Mouse (Mus musculus) heart, embryonic 14.5 days (tissue): ENCODE measurements around the gene Rbm25. TPM values are rescaled to one million over a fixed set of nuclear protein-coding genes. Genes with fewer than 3 reads are reported as not detected.

ENCODE experiments used
- ATAC-seq: fragments of 200-750 bp; cut with Nextera tagmentation; 2 replicates; pipeline ENCODE4 v1.8.0; 2017; ENCODE audit warnings: low read depth, moderate TSS enrichment; ENCODE audit not compliant: insufficient number of reproducible peaks, insufficient read depth, low FRiP score
- H3K27ac ChIP-seq, 2 experiments: fragments of 200-500 bp in 1 of 2; fragments of 300-500 bp in 1 of 2; sonication (generic) in 1 of 2; replicated peaks in 1 of 2; 2 replicates each; pipeline ENCODE4 v1.5.1; 2012 to 2014; ENCODE audit warnings: low read depth in 2 of 2, low read length in 2 of 2, control low read depth in 1 of 2, mild to moderate bottlenecking in 1 of 2, mixed read lengths in 1 of 2; ENCODE audit not compliant: control insufficient read depth in 1 of 2, insufficient read depth in 1 of 2
- H3K27me3 ChIP-seq: fragments of 300-500 bp; sonication (generic); 2 replicates; pipeline ENCODE4 v1.6.1; 2014; ENCODE audit warnings: mild to moderate bottlenecking, low read length, control low read depth; ENCODE audit not compliant: control insufficient read depth, insufficient read depth
- H3K36me3 ChIP-seq: fragments of 300-500 bp; sonication (generic); 2 replicates; pipeline ENCODE4 v1.6.1; 2014; ENCODE audit warnings: mild to moderate bottlenecking, control low read depth, low read length, mixed read lengths; ENCODE audit not compliant: control insufficient read depth, insufficient read depth
- H3K4me1 ChIP-seq, 2 experiments: fragments of 200-500 bp in 1 of 2; fragments of 300-500 bp in 1 of 2; sonication (generic) in 1 of 2; 2 replicates each; pipeline ENCODE4 v1.6.1; 2012 to 2014; ENCODE audit warnings: low read length in 2 of 2, control low read depth in 1 of 2, mixed read lengths in 1 of 2; ENCODE audit not compliant: control insufficient read depth in 2 of 2, insufficient read depth in 2 of 2
- H3K4me2 ChIP-seq: fragments of 300-500 bp; sonication (generic); 2 replicates; pipeline ENCODE4 v1.6.1; 2014; ENCODE audit warnings: mild to moderate bottlenecking, low read length
- H3K4me3 ChIP-seq, 2 experiments: fragments of 200-500 bp in 1 of 2; fragments of 300-500 bp in 1 of 2; sonication (generic) in 1 of 2; 2 replicates each; pipeline ENCODE4 v1.5.1; 2012 to 2014; ENCODE audit warnings: low read length in 2 of 2, mild to moderate bottlenecking in 2 of 2, control low read depth in 1 of 2, low read depth in 1 of 2, moderate library complexity in 1 of 2; ENCODE audit not compliant: control insufficient read depth in 1 of 2, insufficient read depth in 1 of 2
- H3K9ac ChIP-seq: fragments of 300-500 bp; sonication (generic); 2 replicates; pipeline ENCODE4 v1.6.1; 2014; ENCODE audit warnings: mild to moderate bottlenecking, low read length
- H3K9me3 ChIP-seq: fragments of 300-500 bp; sonication (generic); 2 replicates; pipeline ENCODE4 v1.6.1; 2016; ENCODE audit warnings: low read length, control low read depth; ENCODE audit not compliant: control insufficient read depth
- WGBS: fragments of 180-500 bp; shearing (Covaris S2); extraction: QIAGEN DNeasy Blood & Tissue Kit; methylation state at CpG from one replicate; pipeline ENCODE4 v1.1.7; 2014; 5-methylcytosine and 5-hydroxymethylcytosine counted together
- polyA plus RNA-seq: library from polyadenylated mRNA; unstranded; fragments of >200 nt; fragmentation: Nextera tagmentation; extraction: Ambion mirVana; gene quantifications from 2 replicates; pipeline ENCODE4 v1.2.1, GENCODE M21; 2014

The Rbm25 gene
- polyA plus RNA-seq, 1 experiment from 2014 or later = 140 TPM

GRCm38 (mm10) chr12:83624321-83624720 lies 6.7 kb upstream of the Rbm25 start:
- no peak for ATAC-seq
- no peaks in the 10 kb centered on the region for H3K4me1 ChIP-seq
- 68% methylated on average over 1 of the region's 1 CpGs for WGBS
- H3K36me3 ChIP-seq = no peaks in the 10 kb centered on the region
- H3K4me3 ChIP-seq = no peak overlapping the region
- H3K9ac ChIP-seq = no peak overlapping the region
- no peak overlapping the region for H3K27ac ChIP-seq
- no peaks in the 10 kb centered on the region for H3K27me3 ChIP-seq
- H3K9me3 ChIP-seq = no peaks in the 10 kb centered on the region
- H3K4me2 ChIP-seq = no peak overlapping the region

DNA sequence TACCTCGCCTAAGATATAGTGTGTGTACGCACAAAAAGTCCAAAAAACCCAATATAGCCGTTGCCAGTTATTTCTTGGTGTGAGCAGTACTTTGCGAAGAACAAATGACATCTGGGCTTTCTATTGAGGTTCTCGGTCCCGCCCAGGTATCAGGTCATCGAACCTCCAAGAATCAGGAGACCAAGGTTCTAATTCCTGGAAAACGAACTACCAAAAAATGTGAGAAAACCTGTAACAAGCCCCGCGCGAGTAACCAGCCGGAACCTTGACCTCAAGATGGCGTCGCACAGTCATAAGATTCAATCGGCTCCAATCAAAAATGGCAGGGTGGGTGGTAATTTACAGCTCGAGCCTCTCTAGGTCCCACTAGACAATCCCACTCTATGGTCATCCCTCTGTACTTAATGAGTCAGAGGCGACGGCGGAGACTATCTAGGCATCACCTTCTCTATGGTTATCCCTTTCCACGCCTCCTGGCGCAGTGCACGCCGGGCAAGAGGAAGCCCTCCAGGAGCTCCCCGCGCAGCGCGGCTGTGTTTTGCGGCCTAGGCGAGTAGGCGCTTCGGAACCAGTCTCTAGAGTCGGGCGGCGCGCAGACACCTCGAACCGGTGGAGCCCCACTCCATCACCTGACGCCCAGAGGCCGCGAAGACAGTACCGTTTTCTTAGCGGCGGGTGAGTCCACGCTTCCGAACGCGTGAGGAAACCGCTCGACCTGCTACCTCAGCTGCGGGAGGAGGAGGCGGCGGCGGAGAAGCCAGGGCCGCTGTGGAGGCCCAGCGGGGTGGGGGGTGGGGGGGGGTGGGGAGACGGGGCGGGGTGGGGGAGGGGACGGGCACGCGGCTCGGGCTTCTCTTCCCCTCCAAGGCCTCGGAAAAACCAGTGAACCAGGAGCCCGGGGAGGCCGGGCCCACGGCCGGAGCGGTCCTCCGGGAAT lies 975 bp downstream of the Rbm25 start:
- under 1% methylated on average over 60 of the region's 68 CpGs for WGBS
- no peaks in the 10 kb centered on the region for H3K27me3 ChIP-seq
- H3K36me3 ChIP-seq = peaks cover 20% of the 10 kb centered on the region
- H3K27ac ChIP-seq = peak overlapping the region; percentile 95 to 97
- H3K9ac ChIP-seq = peak overlapping the region; percentile 99
- ATAC-seq = peak; percentile 100
- peak overlapping the region; percentile 83 for H3K4me2 ChIP-seq
- H3K9me3 ChIP-seq = no peaks in the 10 kb centered on the region
- peaks cover 0 to 11% of the 10 kb centered on the region in 2 experiments; a peak in 2 of 4 replicates for H3K4me1 ChIP-seq
- H3K4me3 ChIP-seq = peak overlapping the region; percentile 80 to 95

GRCm38 (mm10) chr12:83632680-83633025 lies 1.6 kb downstream of the Rbm25 start:
- Histone ChIP-seq H3K4me1 (peaks cover 0 to 11% of the 10 kb centered on the region in 2 experiments; a peak in 2 of 4 replicates), H3K36me3 (peaks cover 26% of the 10 kb centered on the region), H3K27me3 (no peaks in the 10 kb centered on the region), H3K4me2 (peak overlapping the region; percentile 83), H3K4me3 (peak overlapping the region; percentile 80 to 95), H3K9me3 (no peaks in the 10 kb centered on the region), H3K9ac (peak overlapping the region; percentile 99), H3K27ac (peak overlapping the region; percentile 75 to 95)
- ATAC-seq = peak; percentile 25; the same call in 1 of the 2 replicates
- under 1% methylated on average over 20 of the region's 20 CpGs for WGBS

DNA sequence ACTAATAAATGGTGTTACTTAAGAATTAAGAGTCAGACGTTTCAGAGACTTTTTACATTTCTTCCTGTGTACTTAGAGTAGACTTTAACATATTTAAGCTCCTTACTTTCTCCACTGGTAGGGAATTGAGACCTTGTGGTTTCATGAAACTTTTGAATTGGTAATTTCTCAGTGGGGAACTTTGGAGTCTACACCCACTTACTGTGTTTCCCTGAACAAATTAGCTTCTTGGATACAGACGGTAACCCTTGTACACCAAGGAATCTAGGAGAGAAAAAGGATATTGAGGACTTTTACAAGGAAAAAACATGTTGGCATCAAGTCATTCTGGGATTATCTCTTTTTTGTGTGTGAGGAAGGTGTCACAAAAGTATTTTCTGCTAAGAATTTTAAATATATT lies 2.8 kb downstream of the Rbm25 start:
- Histone ChIP-seq H3K4me2 (peak overlapping the region; percentile 83), H3K9ac (peak overlapping the region; percentile 99; the same call in 1 of the 2 replicates), H3K27me3 (no peaks in the 10 kb centered on the region), H3K4me1 (peaks cover 0 to 11% of the 10 kb centered on the region in 2 experiments; a peak in 2 of 4 replicates), H3K4me3 (peak overlapping the region in 1 of 2 experiments; percentile 95; a peak in 1 of 4 replicates), H3K27ac (no peak overlapping the region), H3K9me3 (no peaks in the 10 kb centered on the region), H3K36me3 (peaks cover 33% of the 10 kb centered on the region)
- 40% methylated on average over 2 of the region's 2 CpGs for WGBS
- ATAC-seq = no peak

GRCm38 (mm10) chr12:83641233-83641632 lies 10.2 kb downstream of the Rbm25 start:
- peaks cover 66% of the 10 kb centered on the region for H3K36me3 ChIP-seq
- no peak for ATAC-seq
- no peak overlapping the region for H3K4me3 ChIP-seq
- no peaks in the 10 kb centered on the region for H3K9me3 ChIP-seq
- H3K4me2 ChIP-seq = no peak overlapping the region
- no peak overlapping the region for H3K27ac ChIP-seq
- H3K27me3 ChIP-seq = no peaks in the 10 kb centered on the region
- peaks cover 0 to 4% of the 10 kb centered on the region in 2 experiments; a peak in 2 of 4 replicates for H3K4me1 ChIP-seq
- 91% methylated on average over 2 of the region's 2 CpGs for WGBS
- H3K9ac ChIP-seq = no peak overlapping the region

DNA sequence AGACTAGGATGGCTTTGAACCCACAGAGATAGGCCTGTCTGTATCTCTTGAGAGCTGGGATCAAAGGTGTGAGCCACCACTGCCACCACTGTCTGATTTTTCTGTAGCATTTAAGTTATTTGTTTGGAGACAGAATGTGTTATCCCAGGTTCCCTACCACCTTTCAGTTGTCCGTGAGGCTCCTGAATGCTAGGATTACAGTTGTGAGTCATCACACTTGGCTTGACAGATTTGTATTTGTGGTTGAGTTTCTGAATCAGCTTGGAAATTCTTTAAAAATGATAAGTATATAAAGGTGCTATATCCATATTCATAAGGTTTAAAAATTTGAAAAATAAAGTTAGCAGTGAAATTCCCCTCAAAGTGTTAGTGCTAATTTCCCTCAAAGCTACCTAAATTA lies 12.1 kb downstream of the Rbm25 start:
- Histone ChIP-seq H3K27ac (no peak overlapping the region), H3K9me3 (no peaks in the 10 kb centered on the region), H3K9ac (no peak overlapping the region), H3K4me2 (no peak overlapping the region), H3K27me3 (no peaks in the 10 kb centered on the region), H3K4me3 (no peak overlapping the region), H3K4me1 (no peaks in the 10 kb centered on the region), H3K36me3 (peaks cover 66% of the 10 kb centered on the region)
- 81% methylated on average over 1 of the region's 1 CpGs for WGBS
- ATAC-seq = no peak

GRCm38 (mm10) chr12:83650346-83650745 lies 19.3 kb downstream of the Rbm25 start:
- ATAC-seq = no peak
- H3K27me3 ChIP-seq = no peaks in the 10 kb centered on the region
- H3K36me3 ChIP-seq = peaks cover 89% of the 10 kb centered on the region
- H3K9me3 ChIP-seq = no peaks in the 10 kb centered on the region
- no peak overlapping the region for H3K27ac ChIP-seq
- no peak overlapping the region for H3K4me2 ChIP-seq
- no peaks in the 10 kb centered on the region for H3K4me1 ChIP-seq
- no peak overlapping the region for H3K4me3 ChIP-seq
- H3K9ac ChIP-seq = no peak overlapping the region
- WGBS = 71% methylated on average over 3 of the region's 3 CpGs
